Mouse (Mus musculus) lung, postnatal 0 days (tissue): ENCODE data around the gene Cacnb2. TPM values are rescaled to one million over a fixed set of nuclear protein-coding genes. Genes with fewer than 3 reads are reported as not detected.

Experiments used
- ATAC-seq: fragments of 200-750 bp; cut with Nextera tagmentation; 2 replicates; pipeline ENCODE4 v1.8.0; 2017; ENCODE audit warnings: moderate library complexity
- DNase-seq: peaks from one replicate; pipeline ENCODE4 v3.0.0-alpha.2; 2016; ENCODE audit warnings: low spot score
- H3K27ac ChIP-seq: fragments of 300-500 bp; sonication (generic); 2 replicates; pipeline ENCODE4 v1.5.1; 2014; ENCODE audit warnings: antibody characterized with exemption, mild to moderate bottlenecking, low read length, mixed read lengths
- H3K27me3 ChIP-seq: fragments of 300-500 bp; sonication (generic); replicated peaks from 2 replicates; pipeline ENCODE4 v1.6.1; 2014; ENCODE audit warnings: low read length, mixed read lengths; ENCODE audit not compliant: insufficient read depth
- H3K36me3 ChIP-seq: fragments of 300-500 bp; sonication (generic); 2 replicates; pipeline ENCODE4 v1.6.1; 2014; ENCODE audit warnings: low read length, mixed read lengths; ENCODE audit not compliant: insufficient read depth
- H3K4me1 ChIP-seq: fragments of 300-500 bp; sonication (generic); 2 replicates; pipeline ENCODE4 v1.6.1; 2014; ENCODE audit warnings: antibody characterized with exemption, low read depth, low read length, mixed read lengths; ENCODE audit not compliant: insufficient read depth
- H3K4me2 ChIP-seq: fragments of 300-500 bp; sonication (generic); replicated peaks from 2 replicates; pipeline ENCODE4 v1.6.1; 2014; ENCODE audit warnings: low read depth, mild to moderate bottlenecking, low read length, moderate library complexity, mixed read lengths
- H3K4me3 ChIP-seq: fragments of 300-500 bp; sonication (generic); 2 replicates; pipeline ENCODE4 v1.5.1; 2014; ENCODE audit warnings: low read depth, low read length
- H3K9ac ChIP-seq: fragments of 300-500 bp; sonication (generic); replicated peaks from 2 replicates; pipeline ENCODE4 v1.6.1; 2014; ENCODE audit warnings: low read depth, mild to moderate bottlenecking
- H3K9me3 ChIP-seq: fragments of 300-500 bp; sonication (generic); 2 replicates; pipeline ENCODE4 v1.6.1; 2016; ENCODE audit warnings: low read length, mixed read lengths
- CTCF ChIP-seq: IDR thresholded peaks from 2 replicates; pipeline ENCODE4 v1.5.1; 2016; ENCODE audit warnings: antibody characterized with exemption, mild to moderate bottlenecking
- EP300 ChIP-seq: IDR thresholded peaks from 2 replicates; pipeline ENCODE4 v1.6.1; 2016; ENCODE audit warnings: antibody characterized with exemption, mild to moderate bottlenecking, control low read depth
- WGBS: fragments of 180-500 bp; shearing (Covaris S2); extraction: QIAGEN DNeasy Blood & Tissue Kit; methylation state at CpG from one replicate; pipeline ENCODE4 v1.1.7; 2014; 5-methylcytosine and 5-hydroxymethylcytosine counted together
- polyA plus RNA-seq: library from polyadenylated mRNA; unstranded; fragments of >200 nt; fragmentation: Nextera tagmentation; extraction: Ambion mirVana; gene quantifications from 2 replicates; pipeline ENCODE4 v1.2.1, GENCODE M21; 2015

Cacnb2 gene
- polyA plus RNA-seq, 1 experiment from 2014 or later = 5.1 TPM

DNA sequence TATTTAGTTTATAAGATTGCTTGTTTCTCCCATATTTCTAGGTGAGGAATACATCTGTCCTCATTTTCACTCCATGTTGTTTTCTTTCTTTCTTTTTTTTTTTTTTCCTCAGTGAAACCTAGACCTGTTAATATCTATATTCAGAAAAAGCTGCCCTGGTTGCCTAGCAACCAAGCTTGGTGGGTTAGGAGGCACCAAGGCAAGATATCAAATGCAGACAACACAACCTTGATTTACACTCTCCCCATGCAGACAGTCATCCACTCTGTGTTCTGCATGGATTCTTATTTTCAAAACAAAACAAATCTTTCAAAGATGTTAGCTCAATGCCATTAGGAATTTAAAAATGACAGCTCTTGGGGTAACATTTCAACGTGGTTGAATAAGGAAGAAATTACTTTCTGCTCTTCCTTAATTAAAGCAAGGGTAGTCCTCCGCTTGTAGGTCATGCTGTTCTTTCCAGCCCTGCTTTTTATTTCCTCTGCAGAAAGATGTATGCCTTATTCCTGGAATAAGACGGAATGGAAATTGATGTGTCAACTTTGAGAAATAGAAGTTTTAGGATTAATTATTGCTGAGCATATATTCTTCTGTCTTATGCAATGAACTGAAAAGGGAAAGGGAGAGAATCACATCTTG is 172.1 kb downstream of the Cacnb2 start:
- no peak for ATAC-seq
- Histone ChIP-seq H3K4me1 (no peaks in the 10 kb centered on the region), H3K36me3 (no peaks in the 10 kb centered on the region), H3K4me3 (no peak overlapping the region), H3K4me2 (no peak overlapping the region), H3K27me3 (no peaks in the 10 kb centered on the region), H3K27ac (no peak overlapping the region), H3K9ac (no peak overlapping the region), H3K9me3 (no peaks in the 10 kb centered on the region)
- TF ChIP-seq EP300 = no peak
- no peak for TF ChIP-seq CTCF
- 77% methylated on average over 3 of the region's 3 CpGs for WGBS
- DNase-seq = no peak

DNA sequence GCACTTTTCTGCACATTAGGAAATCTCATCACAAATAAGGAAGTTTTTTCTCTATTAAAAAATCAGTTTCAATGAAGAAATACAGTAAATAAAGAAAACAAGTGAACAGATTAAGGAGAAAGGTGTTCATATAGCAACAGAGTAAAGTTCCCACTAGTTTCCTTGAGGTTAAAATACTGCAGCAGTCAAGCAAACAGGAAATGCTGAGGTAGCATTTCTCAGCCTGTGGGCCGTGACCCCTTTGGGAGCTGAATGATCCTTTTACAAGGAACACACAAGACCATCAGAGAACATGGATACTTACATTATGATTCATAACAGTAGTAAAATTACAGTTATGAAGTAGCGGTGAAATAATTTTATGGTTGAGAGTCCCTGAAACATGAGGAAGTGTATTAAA is 185.1 kb downstream of the Cacnb2 start:
- Histone ChIP-seq H3K36me3 (no peaks in the 10 kb centered on the region), H3K4me3 (no peak overlapping the region), H3K27ac (no peak overlapping the region), H3K4me1 (no peaks in the 10 kb centered on the region), H3K9ac (no peak overlapping the region), H3K27me3 (no peaks in the 10 kb centered on the region), H3K9me3 (no peaks in the 10 kb centered on the region), H3K4me2 (no peak overlapping the region)
- DNase-seq (no peak), ATAC-seq (no peak)
- TF ChIP-seq CTCF = no peak
- no peak for TF ChIP-seq EP300
- WGBS = 92% methylated on average over 2 of the region's 2 CpGs

DNA sequence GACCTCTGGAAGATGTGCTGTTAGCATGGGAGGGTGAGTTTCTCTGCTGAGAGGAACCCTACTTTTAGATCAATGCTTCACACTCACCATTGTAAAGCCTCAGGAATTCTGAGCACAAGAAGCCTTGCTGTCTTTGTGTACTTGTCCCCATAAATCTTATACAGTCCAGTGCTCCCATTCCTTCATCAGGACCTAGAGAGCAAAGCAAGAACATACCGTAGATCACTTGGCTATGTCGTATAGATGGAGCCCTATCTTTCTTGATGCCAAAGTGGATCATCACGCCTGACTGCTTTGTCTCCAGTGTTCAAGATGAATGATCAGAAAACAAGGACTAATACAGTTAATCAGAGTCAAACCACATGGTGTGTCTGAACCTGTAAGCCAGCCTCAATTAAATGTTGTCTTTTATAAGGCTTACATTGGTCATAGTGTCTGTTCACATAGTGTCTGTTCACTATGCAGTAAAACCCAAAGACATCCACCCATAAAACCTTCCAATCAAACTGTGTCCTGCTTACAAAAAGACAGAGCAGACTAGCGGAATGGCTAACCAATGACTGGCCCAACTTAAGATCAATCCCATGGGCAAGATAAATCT is 198.7 kb downstream of the Cacnb2 start:
- Histone ChIP-seq H3K4me1 (no peaks in the 10 kb centered on the region), H3K9me3 (no peaks in the 10 kb centered on the region), H3K27me3 (no peaks in the 10 kb centered on the region), H3K4me3 (no peak overlapping the region), H3K27ac (no peak overlapping the region), H3K36me3 (no peaks in the 10 kb centered on the region), H3K4me2 (no peak overlapping the region), H3K9ac (no peak overlapping the region)
- WGBS = 96% methylated on average over 4 of the region's 4 CpGs
- TF ChIP-seq CTCF (no peak), EP300 (no peak)
- DNase-seq (no peak), ATAC-seq (no peak)

DNA sequence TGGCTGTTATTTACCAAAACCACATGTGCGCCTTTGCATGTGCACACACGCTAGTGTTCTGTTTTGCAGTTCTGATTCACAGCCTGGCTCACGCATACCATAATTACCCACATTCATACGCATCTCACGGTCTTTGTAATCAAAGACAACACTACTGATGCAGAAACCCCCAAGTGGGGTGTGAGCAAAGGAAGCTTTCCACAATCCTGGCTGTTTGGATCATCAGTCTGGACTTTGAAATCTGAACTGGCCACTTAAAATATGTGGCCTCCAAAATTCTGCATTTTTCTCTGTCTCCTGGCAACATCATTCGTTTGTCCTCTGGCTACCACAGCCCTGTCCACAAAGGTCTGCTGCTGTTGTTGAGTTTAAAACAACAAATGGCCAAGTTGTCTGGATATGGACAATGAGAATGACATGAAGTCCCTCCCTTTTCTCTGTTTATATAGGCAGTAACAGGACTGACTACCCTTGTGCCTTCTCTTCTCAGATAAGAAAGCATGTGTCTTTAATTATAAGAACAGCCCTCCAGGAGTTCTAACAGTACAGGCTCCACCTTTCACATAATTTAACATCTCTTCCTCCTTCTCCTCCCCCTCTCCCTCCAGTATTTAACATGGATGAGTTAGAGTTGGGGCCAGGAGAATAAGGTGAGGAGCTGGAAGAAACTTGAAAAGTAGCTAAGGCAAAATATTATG is 204.9 kb downstream of the Cacnb2 start:
- H3K27ac ChIP-seq = no peak overlapping the region
- DNase-seq (no peak), ATAC-seq (no peak)
- no peaks in the 10 kb centered on the region for H3K9me3 ChIP-seq
- TF ChIP-seq EP300 = no peak
- no peak for TF ChIP-seq CTCF
- no peak overlapping the region for H3K9ac ChIP-seq
- no peak overlapping the region for H3K4me3 ChIP-seq
- H3K36me3 ChIP-seq = no peaks in the 10 kb centered on the region
- H3K4me2 ChIP-seq = no peak overlapping the region
- WGBS = 61% methylated on average over 6 of the region's 6 CpGs
- no peaks in the 10 kb centered on the region for H3K27me3 ChIP-seq
- no peaks in the 10 kb centered on the region for H3K4me1 ChIP-seq

DNA sequence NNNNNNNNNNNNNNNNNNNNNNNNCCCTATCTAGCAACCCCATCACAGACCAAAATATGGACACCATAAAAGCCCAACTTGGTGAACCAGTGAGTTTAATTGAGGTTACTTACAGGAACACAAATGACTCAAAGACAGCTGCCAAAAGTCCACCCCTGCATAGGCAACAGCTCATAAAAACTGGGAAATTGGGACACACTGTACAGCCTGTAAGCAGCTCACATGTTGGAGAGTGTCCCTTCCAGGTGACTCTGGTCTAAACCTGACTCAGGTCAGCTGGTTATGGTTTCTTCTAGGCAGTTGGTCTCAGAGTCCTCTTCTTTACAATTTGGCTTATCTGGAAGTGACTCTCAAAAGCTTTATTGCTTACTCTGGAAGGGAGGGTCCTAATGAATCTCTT is 212.1 kb downstream of the Cacnb2 start:
- no peaks in the 10 kb centered on the region for H3K9me3 ChIP-seq
- no peaks in the 10 kb centered on the region for H3K4me1 ChIP-seq
- ATAC-seq = no peak
- TF ChIP-seq CTCF (no peak), EP300 (no peak)
- no peak overlapping the region for H3K27ac ChIP-seq
- H3K4me2 ChIP-seq = no peak overlapping the region
- no peaks in the 10 kb centered on the region for H3K27me3 ChIP-seq
- DNase-seq = no peak
- H3K4me3 ChIP-seq = no peak overlapping the region
- H3K36me3 ChIP-seq = no peaks in the 10 kb centered on the region
- no peak overlapping the region for H3K9ac ChIP-seq

DNA sequence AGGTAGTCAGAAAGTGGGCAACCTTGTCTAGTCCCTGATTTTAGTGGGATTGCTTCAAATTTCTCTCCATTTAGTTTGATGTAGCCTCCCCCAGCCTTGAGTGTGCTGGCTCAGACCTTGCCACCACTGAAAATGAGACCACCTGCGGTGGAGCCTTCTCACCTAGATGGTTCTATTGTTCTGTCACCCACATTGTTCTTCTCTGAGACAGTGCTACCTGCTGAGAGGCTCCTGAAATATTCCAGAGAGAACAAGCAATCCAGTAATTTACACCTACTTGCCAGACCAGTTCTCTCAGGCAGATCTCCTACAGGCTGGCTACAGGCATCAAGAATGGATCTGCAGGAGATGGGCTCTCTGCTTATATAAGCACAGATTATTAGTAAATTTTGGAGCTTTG is 215.8 kb downstream of the Cacnb2 start:
- WGBS = 48% methylated on average over 1 of the region's 1 CpGs
- ATAC-seq (no peak), DNase-seq (no peak)

More for the DNA sequence above, 215.8 kb downstream of the Cacnb2 start:
- no peak overlapping the region for H3K4me2 ChIP-seq
- no peaks in the 10 kb centered on the region for H3K36me3 ChIP-seq
- no peaks in the 10 kb centered on the region for H3K4me1 ChIP-seq
- H3K9me3 ChIP-seq = no peaks in the 10 kb centered on the region
- no peaks in the 10 kb centered on the region for H3K27me3 ChIP-seq
- no peak overlapping the region for H3K4me3 ChIP-seq
- no peak overlapping the region for H3K9ac ChIP-seq
- H3K27ac ChIP-seq = no peak overlapping the region
- TF ChIP-seq CTCF (no peak), EP300 (no peak)
